Mouse (Mus musculus) megakaryocyte, embryonic 14.5 days (primary cell): ENCODE results near the gene Lyst. TPM values are rescaled to one million over a fixed set of nuclear protein-coding genes. Genes with fewer than 3 reads are reported as not detected.
"Not testable (repeated sequence)": the region's sequence is repeated elsewhere in the genome, so short reads cannot be mapped to it uniquely, and the experiment has no call there.

Experiments used
- H3K27me3 ChIP-seq: replicated peaks from 2 replicates; pipeline ENCODE3; 2012; ENCODE audit warnings: inconsistent platforms
- H3K36me3 ChIP-seq: replicated peaks from 2 replicates; pipeline ENCODE3; 2012; ENCODE audit warnings: low read length, inconsistent platforms, mixed read lengths
- H3K4me1 ChIP-seq: 2 replicates; pipeline ENCODE4 v1.6.1; 2012; ENCODE audit warnings: inconsistent platforms
- H3K4me3 ChIP-seq: replicated peaks from 2 replicates; pipeline ENCODE3; 2012; ENCODE audit warnings: moderate library complexity, mild to moderate bottlenecking, inconsistent platforms
- H3K9me3 ChIP-seq: 2 replicates; pipeline ENCODE4 v1.6.1; 2012; ENCODE audit warnings: inconsistent platforms
- FLI1 ChIP-seq: IDR thresholded peaks from 2 replicates; pipeline ENCODE4 v1.6.1; 2012; ENCODE audit warnings: low read length, inconsistent platforms, mixed read lengths
- GATA1 ChIP-seq: IDR thresholded peaks from 3 replicates; pipeline ENCODE4 v1.6.1; 2012; ENCODE audit warnings: mixed read lengths, low read length, inconsistent platforms, borderline replicate concordance
- polyA plus RNA-seq: library from polyadenylated mRNA; stranded (reverse); fragments of >175 nt; gene quantifications from 2 replicates; pipeline ENCODE4 v1.2.3, GENCODE M21; 2012; ENCODE audit warnings: low replicate concordance; ENCODE audit not compliant: insufficient read depth

Gene Lyst
- polyA plus RNA-seq, 1 experiment = 0.91 TPM

GRCm38 (mm10) chr13:13674669-13675343 is 84.6 kb downstream of the Lyst start:
- Histone ChIP-seq H3K27me3 (no peaks in the 10 kb centered on the region), H3K4me3 (no peak overlapping the region), H3K4me1 (peaks cover 28% of the 10 kb centered on the region), H3K36me3 (peaks cover 90% of the 10 kb centered on the region), H3K9me3 (no peaks in the 10 kb centered on the region)
- TF ChIP-seq FLI1 (no peak), GATA1 (no peak)

- H3K4me1 ChIP-seq = 0 out of 2 replicates have a peak, but pooled peaks cover under 1% of the 10 kb centered on the region
- no peak overlapping the region for H3K4me3 ChIP-seq
- no peak for TF ChIP-seq FLI1
- no peak for TF ChIP-seq GATA1
- no peaks in the 10 kb centered on the region for H3K9me3 ChIP-seq
- H3K36me3 ChIP-seq = peaks cover 89% of the 10 kb centered on the region
- H3K27me3 ChIP-seq = no peaks in the 10 kb centered on the region
Observed at GRCm38 (mm10) chr13:13677871-13678270, 87.7 kb downstream of the Lyst start.

GRCm38 (mm10) chr13:13681642-13682041 is 91.4 kb downstream of the Lyst start:
- no peaks in the 10 kb centered on the region for H3K9me3 ChIP-seq
- peaks cover 88% of the 10 kb centered on the region for H3K36me3 ChIP-seq
- H3K4me3 ChIP-seq = no peak overlapping the region
- no peaks in the 10 kb centered on the region for H3K4me1 ChIP-seq
- H3K27me3 ChIP-seq = no peaks in the 10 kb centered on the region
- TF ChIP-seq FLI1 (no peak), GATA1 (no peak)

GRCm38 (mm10) chr13:13703476-13703875 is 113.3 kb downstream of the Lyst start:
- no peak overlapping the region for H3K4me3 ChIP-seq
- H3K4me1 ChIP-seq = no peaks in the 10 kb centered on the region
- TF ChIP-seq GATA1 (no peak), FLI1 (no peak)
- no peaks in the 10 kb centered on the region for H3K27me3 ChIP-seq
- no peaks in the 10 kb centered on the region for H3K9me3 ChIP-seq
- peaks cover 56% of the 10 kb centered on the region for H3K36me3 ChIP-seq

- H3K27me3 ChIP-seq, H3K4me3 ChIP-seq, H3K9me3 ChIP-seq: not testable (repeated sequence)
- peaks cover 34% of the 10 kb centered on the region for H3K36me3 ChIP-seq
- peaks cover 20% of the 10 kb centered on the region for H3K4me1 ChIP-seq
Observed at GRCm38 (mm10) chr13:13721435-13721834, 131.2 kb downstream of the Lyst start.

GRCm38 (mm10) chr13:13723293-13723692 is 133.1 kb downstream of the Lyst start:
- Histone ChIP-seq H3K4me1 (peaks cover 20% of the 10 kb centered on the region), H3K27me3 (no peaks in the 10 kb centered on the region), H3K36me3 (peaks cover 52% of the 10 kb centered on the region), H3K4me3 (peak overlapping the region; percentile 46), H3K9me3 (no peaks in the 10 kb centered on the region)
- TF ChIP-seq GATA1 (no peak), FLI1 (no peak)

- H3K9me3 ChIP-seq = no peaks in the 10 kb centered on the region
- peaks cover 54% of the 10 kb centered on the region for H3K36me3 ChIP-seq
- H3K4me1 ChIP-seq = peaks cover 20% of the 10 kb centered on the region
- H3K27me3 ChIP-seq = no peaks in the 10 kb centered on the region
- no peak for TF ChIP-seq GATA1
- TF ChIP-seq FLI1 = no peak
- H3K4me3 ChIP-seq = no peak overlapping the region
Observed at GRCm38 (mm10) chr13:13723786-13724185, 133.6 kb downstream of the Lyst start.

- Histone ChIP-seq H3K4me1 (no peaks in the 10 kb centered on the region), H3K27me3 (no peaks in the 10 kb centered on the region), H3K4me3 (no peak overlapping the region), H3K9me3 (no peaks in the 10 kb centered on the region), H3K36me3 (peaks cover 61% of the 10 kb centered on the region)
- TF ChIP-seq GATA1 (no peak), FLI1 (no peak)
Observed at GRCm38 (mm10) chr13:13739232-13739631, 149.0 kb downstream of the Lyst start.

GRCm38 (mm10) chr13:13745911-13746310 is 155.7 kb downstream of the Lyst start:
- no peak overlapping the region for H3K4me3 ChIP-seq
- H3K9me3 ChIP-seq = no peaks in the 10 kb centered on the region
- peaks cover 93% of the 10 kb centered on the region for H3K36me3 ChIP-seq
- TF ChIP-seq GATA1 (no peak), FLI1 (no peak)
- H3K27me3 ChIP-seq = no peaks in the 10 kb centered on the region
- H3K4me1 ChIP-seq = no peaks in the 10 kb centered on the region

- Histone ChIP-seq H3K36me3 (peaks cover 65% of the 10 kb centered on the region), H3K27me3 (peaks cover under 1% of the 10 kb centered on the region), H3K4me1 (peaks cover 4% of the 10 kb centered on the region; the same call in 1 of the 2 replicates), H3K9me3 (no peaks in the 10 kb centered on the region), H3K4me3 (no peak overlapping the region)
- TF ChIP-seq GATA1 (no peak), FLI1 (no peak)
Observed at GRCm38 (mm10) chr13:13775778-13776494, 185.7 kb downstream of the Lyst start.
